Mouse (Mus musculus) naive thymus-derived CD4-positive, alpha-beta T cell, adult 2 months (primary cell): ENCODE results near the gene Lipe.
A peak's percentile ranks its signal among the peaks of the same experiment; 100 is the strongest.

Source experiments
- DNase-seq: peaks from one replicate; pipeline ENCODE4 v3.0.0-alpha.2; 2011; ENCODE audit warnings: low read depth

The Lipe gene

GRCm38 (mm10) chr7:25385850-25386555 lies 12.5 kb downstream of the Lipe start:
- DNase-seq = peak; percentile 45

GRCm38 (mm10) chr7:25385259-25385658 lies 13.3 kb downstream of the Lipe start:
- no peak for DNase-seq

DNA sequence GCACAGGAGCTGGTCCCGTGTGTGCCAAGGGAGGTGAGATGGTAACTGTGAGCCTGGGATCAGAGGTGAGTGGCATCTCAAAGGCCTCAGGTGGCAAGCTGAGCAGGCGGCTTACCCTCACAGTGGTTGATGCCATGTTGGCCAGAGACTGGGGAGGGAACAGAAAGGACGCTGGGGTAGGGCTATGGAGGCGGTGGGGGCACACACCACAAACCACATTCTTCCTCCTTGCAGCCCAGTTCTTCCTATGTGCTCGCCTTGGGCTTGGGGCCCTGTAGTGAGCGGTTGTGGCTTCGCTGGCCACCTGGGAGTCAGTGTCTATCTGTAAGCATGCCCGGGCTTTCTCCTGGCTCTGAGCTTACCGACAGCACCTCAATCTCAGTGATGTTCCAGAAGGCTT lies 13.7 kb downstream of the Lipe start:
- no peak for DNase-seq

- no peak for DNase-seq
These were observed 14.2 kb downstream of the Lipe start for GRCm38 (mm10) chr7:25384318-25384717.

- no peak for DNase-seq
These were observed 14.6 kb downstream of the Lipe start for GRCm38 (mm10) chr7:25383891-25384290.

GRCm38 (mm10) chr7:25383385-25383784 lies 15.1 kb downstream of the Lipe start:
- no peak for DNase-seq

GRCm38 (mm10) chr7:25382541-25382940 lies 16.0 kb downstream of the Lipe start:
- DNase-seq = no peak

- no peak for DNase-seq
These were observed 17.2 kb downstream of the Lipe start for GRCm38 (mm10) chr7:25381284-25381680.

DNA sequence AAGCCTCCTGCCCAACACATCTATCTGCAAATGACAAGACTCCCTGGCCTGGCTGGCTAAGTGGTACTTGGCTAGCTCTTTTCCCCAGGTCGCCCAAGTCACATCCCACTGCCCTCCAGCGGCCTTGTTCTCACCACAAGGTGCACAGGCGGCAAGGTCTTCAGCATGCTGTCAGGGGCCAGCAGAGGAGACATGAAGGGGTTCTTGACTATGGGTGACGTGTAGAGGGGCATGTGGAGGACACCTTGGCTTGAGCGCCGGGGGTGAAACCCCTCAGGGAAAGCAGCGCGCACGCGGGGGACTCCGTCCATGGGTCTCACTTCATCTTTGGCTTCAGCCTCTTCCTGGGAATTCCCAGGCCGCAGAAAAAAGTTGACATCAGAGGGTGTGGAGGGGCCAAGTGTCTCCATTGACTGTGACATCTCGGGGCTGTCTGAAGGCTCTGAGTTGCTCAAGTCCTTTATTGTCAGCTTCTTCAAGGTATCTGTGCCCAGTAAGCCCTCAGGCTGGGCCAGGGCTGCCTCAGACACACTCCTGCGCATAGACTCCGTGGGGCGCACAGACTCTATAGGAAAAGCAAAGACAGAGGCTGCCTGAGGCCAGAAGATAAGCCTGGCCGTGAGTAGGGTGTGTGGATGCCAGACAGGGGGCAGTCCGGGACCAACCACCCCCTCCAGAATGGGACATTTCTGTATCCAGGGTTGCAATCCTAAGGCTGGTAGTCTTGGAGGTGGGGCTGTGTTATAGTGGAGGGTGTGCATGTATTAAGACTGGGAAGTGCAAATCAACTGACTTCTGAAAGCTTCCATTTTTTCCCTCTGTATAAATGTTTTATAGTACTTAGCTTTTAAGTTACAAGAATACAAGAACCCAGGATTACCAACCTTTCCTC lies 17.9 kb downstream of the Lipe start:
- DNase-seq = peak; percentile 44

GRCm38 (mm10) chr7:25379551-25380351 lies 18.8 kb downstream of the Lipe start:
- peak; percentile 87 for DNase-seq

GRCm38 (mm10) chr7:25378181-25379100 lies 20.1 kb downstream of the Lipe start:
- no peak for DNase-seq

- no peak for DNase-seq
These were observed 21.3 kb downstream of the Lipe start for GRCm38 (mm10) chr7:25377100-25377700.

DNA sequence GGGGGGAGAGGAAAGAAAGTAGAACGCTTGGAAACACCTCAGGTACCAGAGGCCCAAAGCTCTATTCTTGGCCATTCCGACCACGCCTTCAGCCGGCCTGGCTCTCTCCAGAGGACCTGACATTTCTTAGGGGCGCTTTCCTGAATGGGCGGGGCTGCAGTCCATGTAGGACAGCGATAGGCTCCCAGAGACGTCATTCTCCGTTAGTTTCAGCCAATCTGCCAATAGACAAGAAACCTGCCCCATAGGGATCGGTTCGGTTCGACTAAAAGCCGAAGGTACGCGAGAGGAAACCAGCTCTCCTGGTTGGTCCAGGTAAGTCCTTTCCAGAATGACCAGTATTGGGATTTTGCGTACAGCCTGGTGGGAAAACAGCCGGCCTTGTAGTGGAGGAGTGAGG lies 22.0 kb downstream of the Lipe start:
- no peak for DNase-seq

DNA sequence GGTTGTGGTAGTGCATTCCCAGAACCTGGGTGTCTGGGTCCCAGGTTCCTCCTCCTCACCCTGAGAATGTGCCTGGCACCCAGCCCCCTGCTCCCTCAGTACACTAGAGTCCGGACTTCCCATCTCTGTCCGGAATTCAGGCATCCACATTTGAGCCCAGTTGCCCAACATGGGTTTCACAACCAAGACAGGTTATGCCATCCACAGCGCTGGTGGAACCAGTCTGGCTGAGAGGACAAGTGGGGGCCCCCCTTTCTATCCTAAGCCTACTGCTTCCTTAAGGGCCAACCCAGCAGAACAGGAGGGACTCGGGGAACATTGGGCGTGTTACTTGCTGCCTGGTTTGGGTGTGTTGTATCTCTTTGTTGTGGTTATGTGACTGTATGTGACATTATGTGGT lies 26.1 kb downstream of the Lipe start:
- no peak for DNase-seq

DNA sequence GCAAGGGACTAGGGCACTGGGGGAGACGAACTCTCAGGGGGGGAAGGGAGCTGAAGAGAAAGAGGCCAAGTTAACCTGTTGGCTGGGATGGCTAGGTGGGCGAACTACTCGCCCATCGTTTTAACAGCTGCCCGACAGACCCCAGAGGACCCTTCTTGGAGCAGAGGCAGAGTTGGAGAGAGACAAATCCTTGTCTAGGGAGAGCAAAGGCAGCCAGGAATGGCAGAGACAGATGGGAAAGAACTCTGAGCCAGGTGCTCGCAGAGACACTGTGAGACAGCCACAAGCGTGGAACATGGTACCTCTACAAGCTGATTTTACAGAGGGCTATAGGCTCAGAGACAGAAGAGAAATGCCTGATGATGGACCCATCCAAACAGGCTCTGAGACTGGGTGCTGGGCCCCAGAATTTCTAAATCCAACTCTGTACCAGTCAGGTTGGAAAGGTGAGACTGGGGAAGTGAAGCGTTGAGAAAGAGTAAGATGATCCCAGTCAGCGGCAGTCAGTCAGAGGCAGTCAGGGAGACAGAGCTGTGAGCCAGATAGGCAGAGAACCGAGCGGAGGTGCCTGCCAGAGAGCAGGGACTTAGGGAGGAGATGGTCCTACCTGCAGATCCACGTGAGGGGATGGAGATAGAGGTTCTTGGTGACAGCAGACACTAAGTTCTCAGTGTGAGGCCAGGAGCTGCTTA lies 29.3 kb downstream of the Lipe start, which contains the start of gene Cnfn:
Gene Cnfn, minus strand, starts transcription at position 667 of the 692 bp plus-strand sequence.
- no peak for DNase-seq

GRCm38 (mm10) chr7:25368333-25368732 lies 30.2 kb downstream of the Lipe start:
- no peak for DNase-seq

DNA sequence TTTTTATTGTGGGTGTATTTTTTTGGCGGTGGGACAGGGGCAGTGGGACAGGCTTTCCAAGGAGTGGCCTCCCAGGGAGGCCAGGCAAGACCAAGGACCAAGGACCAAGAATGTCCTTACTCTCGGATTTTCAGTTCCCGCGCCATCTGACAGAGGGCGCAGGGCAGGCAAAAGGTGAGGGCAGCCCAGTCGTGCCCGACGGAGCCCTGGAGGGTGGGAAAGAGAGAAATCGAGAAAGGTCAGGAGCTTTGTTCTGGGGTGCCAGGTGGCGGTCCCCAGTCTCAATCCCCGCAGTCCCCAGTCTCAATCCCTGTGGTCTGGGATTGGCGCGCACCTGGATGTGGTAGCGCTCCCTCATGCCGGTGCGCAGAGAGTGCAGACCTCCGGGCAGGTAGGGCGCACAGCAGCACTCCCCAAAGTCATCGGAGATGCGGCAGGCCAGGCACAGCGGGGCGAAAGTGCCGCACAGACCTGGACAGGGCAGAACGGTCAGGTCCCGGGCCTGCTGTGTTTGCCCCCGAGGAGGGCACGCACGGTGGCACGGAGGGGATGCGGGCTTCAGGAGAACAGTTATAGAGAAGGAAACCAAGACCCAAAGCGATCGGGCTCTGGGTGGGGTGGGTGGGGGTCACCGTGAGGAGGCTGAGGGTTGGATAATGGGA lies 30.7 kb downstream of the Lipe start:
- DNase-seq = no peak

GRCm38 (mm10) chr7:25365937-25366625 lies 32.4 kb downstream of the Lipe start:
- no peak for DNase-seq

DNA sequence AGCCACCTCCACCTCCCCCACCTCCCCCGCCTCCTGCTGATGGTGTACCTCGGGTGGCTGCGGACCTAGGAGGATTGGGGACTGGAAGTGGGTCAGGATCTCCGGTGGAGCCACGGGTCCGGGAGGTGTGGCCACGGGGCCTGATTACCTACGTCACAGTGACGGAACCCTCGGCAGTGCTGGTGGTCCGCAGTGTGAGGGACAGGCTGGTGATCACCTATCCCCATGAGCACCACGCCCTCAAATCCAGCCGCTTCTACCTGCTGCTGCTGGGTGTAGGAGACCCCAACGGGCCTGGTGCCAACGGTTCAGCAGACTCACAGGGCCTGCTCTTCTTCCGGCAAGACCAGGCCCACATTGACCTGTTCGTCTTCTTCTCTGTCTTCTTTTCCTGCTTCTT lies 34.9 kb downstream of the Lipe start:
- no peak for DNase-seq
